Mouse (Mus musculus): ENCODE measurements around the gene Pnmt. TPM values are rescaled to one million over a fixed set of nuclear protein-coding genes. Genes with fewer than 3 reads are reported as not detected.

Pnmt gene
- polyA plus RNA-seq, 1 experiment from 2014 or later, result 0.37 TPM

DNA sequence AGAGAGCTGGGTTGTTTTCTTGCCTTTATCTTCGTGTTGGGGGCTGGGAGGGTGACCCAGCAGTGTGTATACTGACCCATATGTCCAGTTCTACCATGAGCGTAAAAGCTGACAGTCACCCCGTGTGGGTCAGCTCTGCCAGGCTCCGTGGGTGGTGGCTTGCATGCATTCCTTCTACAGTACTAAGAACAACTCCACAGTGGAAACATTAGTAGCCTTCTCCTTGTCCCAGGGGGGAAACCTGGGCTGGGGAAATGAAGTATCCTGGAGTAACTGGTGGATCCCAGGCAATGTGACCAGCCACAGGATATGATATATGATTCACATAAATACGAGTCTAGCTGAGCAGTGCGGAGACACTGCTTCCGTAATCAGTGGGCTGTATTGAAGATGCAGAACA is 27.5 kb downstream of the Pnmt start:
- Histone ChIP-seq H3K36me3 (ENCODE audit: control insufficient read depth, insufficient read depth) (no peaks in the 10 kb centered on the region), H3K4me1 (ENCODE audit: control insufficient read depth, insufficient read depth, low read length) (peaks cover 68% of the 10 kb centered on the region), H3K9ac (ENCODE audit: low read length) (peak overlapping the region; percentile 99), H3K4me3 (ENCODE audit: low read length) (peak overlapping the region; percentile 99), H3K4me2 (ENCODE audit: low read depth, low read length) (peak overlapping the region; percentile 82), H3K27me3 (ENCODE audit: control insufficient read depth, insufficient read depth, low read length) (no peaks in the 10 kb centered on the region), H3K9me3 (replicated peaks; ENCODE audit: control insufficient read depth, low read length) (no peaks in the 10 kb centered on the region), H3K27ac (ENCODE audit: low read length) (peak overlapping the region; percentile 97)
- WGBS, result 12% methylated on average over 7 of the region's 7 CpGs
- no peak for ATAC-seq (replicated peaks; ENCODE audit: extremely low read depth, insufficient read depth, low FRiP score)

DNA sequence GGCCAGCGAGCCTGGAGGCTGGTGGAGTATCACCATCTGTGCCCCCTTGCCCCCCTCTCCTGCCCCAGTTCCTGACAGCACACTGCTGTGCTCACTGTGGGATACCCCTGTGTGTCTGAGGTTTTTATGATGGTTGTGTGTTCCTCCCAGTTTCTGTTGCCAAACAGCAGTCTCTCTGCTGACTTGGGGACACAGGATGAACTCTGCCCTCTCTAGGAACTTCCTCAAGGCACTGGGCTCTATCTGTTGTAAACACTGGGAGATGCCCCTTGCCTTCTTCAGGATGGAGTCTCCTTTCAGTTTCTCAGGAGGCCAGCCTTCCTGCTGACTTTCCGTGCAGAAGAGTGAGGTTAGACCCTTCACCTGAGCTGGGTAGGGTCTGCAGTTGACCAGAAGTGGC is 27.9 kb downstream of the Pnmt start:
- no peak for ATAC-seq (replicated peaks; ENCODE audit: extremely low read depth, insufficient read depth, low FRiP score)
- H3K36me3 ChIP-seq (ENCODE audit: control insufficient read depth, insufficient read depth), result no peaks in the 10 kb centered on the region
- peak overlapping the region; percentile 99 for H3K4me3 ChIP-seq (ENCODE audit: low read length)
- H3K4me1 ChIP-seq (ENCODE audit: control insufficient read depth, insufficient read depth, low read length), result peaks cover 68% of the 10 kb centered on the region
- no peaks in the 10 kb centered on the region for H3K27me3 ChIP-seq (ENCODE audit: control insufficient read depth, insufficient read depth, low read length)
- H3K9ac ChIP-seq (ENCODE audit: low read length), result peak overlapping the region; percentile 99
- H3K27ac ChIP-seq (ENCODE audit: low read length), result no peak overlapping the region
- H3K9me3 ChIP-seq (replicated peaks; ENCODE audit: control insufficient read depth, low read length), result no peaks in the 10 kb centered on the region
- peak overlapping the region; percentile 82 for H3K4me2 ChIP-seq (ENCODE audit: low read depth, low read length)
- WGBS, result 25% methylated on average over 2 of the region's 2 CpGs

DNA sequence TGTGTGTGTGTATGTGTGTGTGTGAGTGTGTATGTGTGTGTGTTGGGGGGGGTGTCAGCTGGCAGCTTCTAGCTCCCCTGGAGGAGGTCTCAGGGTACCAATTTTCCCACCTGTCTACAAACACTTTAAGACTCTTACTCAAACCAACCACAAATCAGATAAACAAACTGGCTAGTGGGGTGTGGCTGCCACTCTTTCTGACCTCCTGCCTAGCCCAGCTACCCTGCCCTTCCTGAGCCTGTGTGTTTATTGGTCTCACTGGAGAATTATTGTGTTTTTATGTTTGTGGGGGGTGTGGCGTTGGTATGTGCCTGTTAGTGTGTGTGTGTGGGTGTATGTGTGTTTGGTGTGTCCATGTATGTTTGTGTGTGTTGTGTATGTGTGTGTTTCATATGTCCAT is 30.8 kb downstream of the Pnmt start:
- no peaks in the 10 kb centered on the region for H3K9me3 ChIP-seq (replicated peaks; ENCODE audit: control insufficient read depth, low read length)
- no peak overlapping the region for H3K4me2 ChIP-seq (ENCODE audit: low read depth, low read length)
- no peak for ATAC-seq (replicated peaks; ENCODE audit: extremely low read depth, insufficient read depth, low FRiP score)
- H3K36me3 ChIP-seq (ENCODE audit: control insufficient read depth, insufficient read depth), result 0 out of 2 replicates have a peak, but pooled peaks cover 4% of the 10 kb centered on the region
- no peaks in the 10 kb centered on the region for H3K27me3 ChIP-seq (ENCODE audit: control insufficient read depth, insufficient read depth, low read length)
- whole genome bisulfite sequencing, result 88% methylated on average over 1 of the region's 1 CpGs
- H3K27ac ChIP-seq (ENCODE audit: low read length), result no peak overlapping the region
- no peak overlapping the region for H3K9ac ChIP-seq (ENCODE audit: low read length)
- H3K4me3 ChIP-seq (ENCODE audit: low read length), result no peak overlapping the region
- H3K4me1 ChIP-seq (ENCODE audit: control insufficient read depth, insufficient read depth, low read length), result peaks cover 52% of the 10 kb centered on the region

DNA sequence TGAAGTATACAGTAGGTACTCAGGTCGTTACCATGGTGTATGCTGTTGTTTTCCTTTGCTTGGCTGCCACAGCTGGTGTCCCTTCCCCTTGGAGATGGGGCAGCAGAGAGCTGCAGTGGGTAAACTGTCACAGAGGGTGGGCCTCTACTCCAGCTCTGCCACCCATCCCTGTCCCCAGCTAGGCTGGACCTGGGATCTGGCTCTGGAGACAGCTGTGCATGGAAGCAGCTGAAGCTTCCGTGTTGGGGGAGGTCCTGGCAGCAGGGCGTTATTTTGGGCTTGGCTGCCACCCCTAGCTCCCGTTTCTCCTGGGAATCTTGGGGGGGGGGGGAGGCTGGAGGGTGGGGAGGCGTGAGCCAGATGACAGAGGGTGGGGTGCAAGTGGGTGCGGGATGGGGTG is 32.0 kb downstream of the Pnmt start:
- H3K4me2 ChIP-seq (ENCODE audit: low read depth, low read length), result no peak overlapping the region
- WGBS, result 40% methylated on average over 5 of the region's 6 CpGs
- H3K27ac ChIP-seq (ENCODE audit: low read length), result peak overlapping the region; percentile 47
- no peak for ATAC-seq (replicated peaks; ENCODE audit: extremely low read depth, insufficient read depth, low FRiP score)
- H3K4me1 ChIP-seq (ENCODE audit: control insufficient read depth, insufficient read depth, low read length), result peaks cover 52% of the 10 kb centered on the region
- H3K4me3 ChIP-seq (ENCODE audit: low read length), result no peak overlapping the region
- H3K9me3 ChIP-seq (replicated peaks; ENCODE audit: control insufficient read depth, low read length), result no peaks in the 10 kb centered on the region
- H3K9ac ChIP-seq (ENCODE audit: low read length), result no peak overlapping the region
- no peaks in the 10 kb centered on the region for H3K27me3 ChIP-seq (ENCODE audit: control insufficient read depth, insufficient read depth, low read length)
- peaks cover 16% of the 10 kb centered on the region for H3K36me3 ChIP-seq (ENCODE audit: control insufficient read depth, insufficient read depth)

DNA sequence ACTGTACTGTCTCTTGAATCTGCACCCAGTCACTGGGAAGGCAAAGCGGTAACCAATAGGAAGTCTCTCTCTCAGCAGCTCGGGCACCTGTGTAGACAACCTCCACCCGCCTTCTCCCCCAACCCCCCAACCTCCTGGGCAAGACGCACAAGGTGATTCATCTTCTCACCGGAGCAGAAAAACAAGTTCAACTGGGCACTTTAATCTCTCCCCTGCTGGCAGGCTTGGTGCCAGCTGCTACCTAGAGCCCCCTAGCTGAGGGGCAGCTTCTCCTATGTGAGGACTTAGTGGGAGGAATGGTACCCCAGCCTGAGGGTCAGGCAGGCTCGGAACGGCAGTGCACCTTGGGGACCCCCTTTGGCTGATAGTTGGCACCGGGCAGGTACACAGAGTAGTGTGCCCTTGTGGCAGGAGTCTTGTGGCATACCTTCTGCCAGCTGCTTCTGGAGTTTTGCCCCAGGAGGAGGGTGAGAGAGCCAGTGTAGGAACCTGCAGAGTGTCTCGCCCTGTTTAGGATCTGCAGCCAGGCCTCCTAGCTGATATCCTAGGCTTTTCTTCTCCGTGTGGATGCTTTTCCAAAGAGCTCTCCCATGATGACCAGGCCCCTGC is 32.8 kb downstream of the Pnmt start:
- H3K4me3 ChIP-seq (ENCODE audit: low read length), result no peak overlapping the region
- H3K36me3 ChIP-seq (ENCODE audit: control insufficient read depth, insufficient read depth), result peaks cover 23% of the 10 kb centered on the region
- no peak overlapping the region for H3K4me2 ChIP-seq (ENCODE audit: low read depth, low read length)
- H3K9me3 ChIP-seq (replicated peaks; ENCODE audit: control insufficient read depth, low read length), result no peaks in the 10 kb centered on the region
- peaks cover 47% of the 10 kb centered on the region for H3K4me1 ChIP-seq (ENCODE audit: control insufficient read depth, insufficient read depth, low read length)
- peak overlapping the region; percentile 19; the same call in 1 of the 2 replicates for H3K27ac ChIP-seq (ENCODE audit: low read length)
- no peak overlapping the region for H3K9ac ChIP-seq (ENCODE audit: low read length)
- H3K27me3 ChIP-seq (ENCODE audit: control insufficient read depth, insufficient read depth, low read length), result no peaks in the 10 kb centered on the region
- ATAC-seq (replicated peaks; ENCODE audit: extremely low read depth, insufficient read depth, low FRiP score), result no peak
- 74% methylated on average over 10 of the region's 10 CpGs for WGBS

DNA sequence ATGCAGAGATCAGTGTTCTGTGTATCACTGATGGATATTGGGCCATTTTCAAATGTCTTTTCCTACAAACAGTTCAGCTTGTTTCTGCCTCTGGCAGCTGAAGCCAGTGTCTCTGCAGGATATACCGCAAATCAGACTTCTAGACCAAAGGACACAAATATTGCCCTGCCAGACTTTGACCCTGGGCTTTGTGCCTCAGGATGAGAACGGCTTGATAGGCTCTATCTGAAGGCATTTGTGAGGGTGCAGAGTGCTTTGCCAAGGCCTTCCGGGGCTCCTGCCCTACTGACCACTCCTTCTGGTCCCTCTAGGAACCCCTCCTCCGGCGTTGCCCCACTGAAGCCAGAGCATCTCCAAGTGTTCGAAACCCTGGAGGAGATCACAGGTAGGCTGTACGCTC is 40.3 kb downstream of the Pnmt start:
- 90% methylated on average over 7 of the region's 7 CpGs for WGBS
- H3K9me3 ChIP-seq (replicated peaks; ENCODE audit: control insufficient read depth, low read length), result no peaks in the 10 kb centered on the region
- H3K4me1 ChIP-seq (ENCODE audit: control insufficient read depth, insufficient read depth, low read length), result no peaks in the 10 kb centered on the region

DNA sequence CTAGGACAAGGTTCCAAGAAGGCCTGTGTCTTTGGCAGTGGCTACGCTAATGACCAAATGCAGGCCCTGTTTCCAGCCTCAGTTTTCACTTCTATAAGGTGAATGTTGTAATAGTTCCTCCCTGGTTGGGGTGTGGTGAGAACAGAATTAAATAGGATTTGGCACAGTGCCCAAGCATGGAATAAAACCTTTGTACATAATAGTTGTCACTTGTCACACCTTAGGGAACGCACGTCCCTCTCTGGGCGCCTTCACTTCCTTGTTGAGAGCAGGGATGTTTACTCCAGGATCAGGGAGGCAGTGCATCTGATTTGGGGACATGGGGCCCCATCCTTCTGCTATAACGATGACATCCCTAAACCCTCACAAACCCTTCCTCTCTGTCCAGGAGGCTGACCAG is 42.2 kb downstream of the Pnmt start:
- Histone ChIP-seq H3K9ac (ENCODE audit: low read length) (no peak overlapping the region), H3K4me2 (ENCODE audit: low read depth, low read length) (no peak overlapping the region), H3K4me1 (ENCODE audit: control insufficient read depth, insufficient read depth, low read length) (no peaks in the 10 kb centered on the region), H3K9me3 (replicated peaks; ENCODE audit: control insufficient read depth, low read length) (no peaks in the 10 kb centered on the region), H3K36me3 (ENCODE audit: control insufficient read depth, insufficient read depth) (peaks cover 64% of the 10 kb centered on the region), H3K27ac (ENCODE audit: low read length) (no peak overlapping the region), H3K27me3 (ENCODE audit: control insufficient read depth, insufficient read depth, low read length) (no peaks in the 10 kb centered on the region), H3K4me3 (ENCODE audit: low read length) (no peak overlapping the region)
- no peak for ATAC-seq (replicated peaks; ENCODE audit: extremely low read depth, insufficient read depth, low FRiP score)
- 82% methylated on average over 5 of the region's 5 CpGs for WGBS

More for the DNA sequence above, 40.3 kb downstream of the Pnmt start:
- no peak for ATAC-seq (replicated peaks; ENCODE audit: extremely low read depth, insufficient read depth, low FRiP score)
- Histone ChIP-seq H3K36me3 (ENCODE audit: control insufficient read depth, insufficient read depth) (peaks cover 71% of the 10 kb centered on the region), H3K27me3 (ENCODE audit: control insufficient read depth, insufficient read depth, low read length) (no peaks in the 10 kb centered on the region), H3K9ac (ENCODE audit: low read length) (no peak overlapping the region), H3K4me2 (ENCODE audit: low read depth, low read length) (no peak overlapping the region), H3K4me3 (ENCODE audit: low read length) (no peak overlapping the region), H3K27ac (ENCODE audit: low read length) (no peak overlapping the region)

DNA sequence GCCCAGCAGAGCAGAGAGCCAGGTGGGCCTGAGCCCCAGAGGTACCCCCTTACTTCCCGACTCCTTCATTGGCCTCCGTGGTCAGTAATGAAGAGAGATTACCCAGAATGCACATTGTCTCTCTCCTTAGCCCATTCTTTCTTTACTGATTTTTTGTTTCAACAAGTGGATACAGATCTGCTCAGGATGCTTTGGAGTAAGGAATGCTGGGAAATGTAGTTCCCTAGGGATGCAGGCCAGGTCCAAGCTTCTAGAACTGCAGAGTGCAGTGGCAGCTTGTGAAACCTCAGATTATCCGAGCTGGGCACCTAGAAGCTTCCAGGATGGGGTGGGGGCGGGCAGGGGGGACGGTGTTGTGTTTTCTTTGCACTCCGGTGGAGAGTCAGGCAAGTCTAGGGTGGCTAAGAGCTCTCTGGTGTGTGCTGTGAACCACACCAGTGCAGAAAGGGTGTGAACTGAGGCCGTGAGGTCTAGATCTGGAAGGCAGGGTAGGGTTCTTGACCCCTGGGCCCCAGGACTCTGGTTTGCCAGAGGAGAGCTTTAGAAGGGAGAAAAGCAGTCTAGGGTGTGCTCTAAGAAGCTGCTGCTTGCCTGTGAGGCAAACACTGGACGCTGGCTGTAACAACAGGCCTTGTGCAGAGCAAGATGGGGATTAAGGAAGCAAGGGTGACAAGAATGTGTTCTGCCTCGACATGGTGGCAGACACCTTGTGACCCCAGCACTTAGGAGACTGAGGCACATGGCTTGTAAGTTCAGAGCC is 45.7 kb downstream of the Pnmt start:
- Histone ChIP-seq H3K27ac (ENCODE audit: low read length) (no peak overlapping the region), H3K4me1 (ENCODE audit: control insufficient read depth, insufficient read depth, low read length) (no peaks in the 10 kb centered on the region), H3K9ac (ENCODE audit: low read length) (no peak overlapping the region), H3K36me3 (ENCODE audit: control insufficient read depth, insufficient read depth) (peaks cover 54% of the 10 kb centered on the region), H3K27me3 (ENCODE audit: control insufficient read depth, insufficient read depth, low read length) (no peaks in the 10 kb centered on the region), H3K4me2 (ENCODE audit: low read depth, low read length) (no peak overlapping the region), H3K4me3 (ENCODE audit: low read length) (no peak overlapping the region), H3K9me3 (replicated peaks; ENCODE audit: control insufficient read depth, low read length) (no peaks in the 10 kb centered on the region)
- 75% methylated on average over 9 of the region's 9 CpGs for WGBS
- ATAC-seq (replicated peaks; ENCODE audit: extremely low read depth, insufficient read depth, low FRiP score), result no peak

DNA sequence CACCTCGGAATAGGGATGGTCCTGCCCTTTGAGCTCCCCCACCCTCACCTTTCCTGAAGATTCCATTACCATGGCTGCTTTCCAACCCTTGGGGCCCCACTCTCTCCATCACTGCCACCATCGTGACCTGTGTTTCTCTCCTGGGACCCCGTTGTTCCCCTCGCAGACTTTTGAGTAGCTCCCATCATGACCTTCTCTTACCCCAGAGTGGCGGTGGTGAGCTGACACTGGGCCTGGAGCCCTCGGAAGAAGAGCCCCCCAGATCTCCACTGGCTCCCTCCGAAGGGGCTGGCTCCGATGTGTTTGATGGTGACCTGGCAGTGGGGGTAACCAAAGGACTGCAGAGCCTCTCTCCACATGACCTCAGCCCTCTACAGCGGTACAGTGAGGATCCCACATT is 49.5 kb downstream of the Pnmt start:
- H3K4me3 ChIP-seq (ENCODE audit: low read length), result no peak overlapping the region
- no peak overlapping the region for H3K9ac ChIP-seq (ENCODE audit: low read length)
- H3K27ac ChIP-seq (ENCODE audit: low read length), result no peak overlapping the region
- ATAC-seq (replicated peaks; ENCODE audit: extremely low read depth, insufficient read depth, low FRiP score), result no peak
- peaks cover 3% of the 10 kb centered on the region; the same call in 1 of the 2 replicates for H3K4me1 ChIP-seq (ENCODE audit: control insufficient read depth, insufficient read depth, low read length)
- H3K27me3 ChIP-seq (ENCODE audit: control insufficient read depth, insufficient read depth, low read length), result no peaks in the 10 kb centered on the region
- H3K4me2 ChIP-seq (ENCODE audit: low read depth, low read length), result no peak overlapping the region
- peaks cover 25% of the 10 kb centered on the region for H3K36me3 ChIP-seq (ENCODE audit: control insufficient read depth, insufficient read depth)
- 83% methylated on average over 9 of the region's 9 CpGs for WGBS
- no peaks in the 10 kb centered on the region for H3K9me3 ChIP-seq (replicated peaks; ENCODE audit: control insufficient read depth, low read length)
